Mouse (Mus musculus) liver, postnatal 0 days (tissue): Measurements from ENCODE around the gene Dpysl5.

Experiments
- CTCF ChIP-seq: sonication (generic); IDR thresholded peaks from 2 replicates; pipeline ENCODE4 v1.5.1; 2016; ENCODE audit warnings: antibody characterized with exemption, low read depth
- EP300 ChIP-seq: IDR thresholded peaks from 2 replicates; pipeline ENCODE4 v1.6.1; 2016; ENCODE audit warnings: antibody characterized with exemption, low read depth, mild to moderate bottlenecking

GRCm38 (mm10) chr5:30825821-30826220, 114.5 kb downstream of the Dpysl5 start:
- TF ChIP-seq CTCF = no peak
- TF ChIP-seq EP300 = no peak
